Mouse (Mus musculus) stomach, embryonic 15.5 days (tissue): ENCODE data around the gene Cd28. TPM values are rescaled to one million over a fixed set of nuclear protein-coding genes. Genes with fewer than 3 reads are reported as not detected.
"Not testable (repeated sequence)": the region's sequence is repeated elsewhere in the genome, so short reads cannot be mapped to it uniquely, and the experiment has no call there.

Experiments used
- ATAC-seq: fragments of 200-750 bp; cut with Nextera tagmentation; 2 replicates; pipeline ENCODE4 v1.8.0; 2017; ENCODE audit warnings: low read depth, moderate number of reproducible peaks, moderate TSS enrichment; ENCODE audit not compliant: insufficient read depth, low FRiP score
- H3K27ac ChIP-seq: fragments of 300-500 bp; sonication (generic); 2 replicates; pipeline ENCODE4 v1.5.1; 2015; ENCODE audit warnings: mild to moderate bottlenecking, inconsistent platforms
- H3K27me3 ChIP-seq: fragments of 300-500 bp; sonication (generic); replicated peaks from 2 replicates; pipeline ENCODE4 v1.6.1; 2015; ENCODE audit warnings: inconsistent platforms
- H3K36me3 ChIP-seq: fragments of 300-500 bp; sonication (generic); 2 replicates; pipeline ENCODE4 v1.6.1; 2015; ENCODE audit warnings: inconsistent platforms
- H3K4me1 ChIP-seq: fragments of 300-500 bp; sonication (generic); 2 replicates; pipeline ENCODE4 v1.6.1; 2015; ENCODE audit warnings: inconsistent platforms
- H3K4me2 ChIP-seq: fragments of 300-500 bp; sonication (generic); 2 replicates; pipeline ENCODE4 v1.6.1; 2015; ENCODE audit warnings: mild to moderate bottlenecking, inconsistent platforms
- H3K4me3 ChIP-seq: fragments of 300-500 bp; sonication (generic); replicated peaks from 2 replicates; pipeline ENCODE4 v1.5.1; 2015; ENCODE audit warnings: inconsistent platforms
- H3K9ac ChIP-seq: fragments of 300-500 bp; sonication (generic); 2 replicates; pipeline ENCODE4 v1.6.1; 2015; ENCODE audit warnings: inconsistent platforms
- H3K9me3 ChIP-seq: fragments of 300-500 bp; sonication (generic); 2 replicates; pipeline ENCODE4 v1.6.1; 2016; ENCODE audit warnings: inconsistent platforms
- WGBS: fragments of 180-500 bp; shearing (Covaris S2); methylation state at CpG from one replicate; pipeline ENCODE4 v1.1.7; 2015; 5-methylcytosine and 5-hydroxymethylcytosine counted together
- polyA plus RNA-seq: library from polyadenylated mRNA; unstranded; fragments of >200 nt; fragmentation: Nextera tagmentation; extraction: Ambion mirVana; gene quantifications from 2 replicates; pipeline ENCODE4 v1.2.1, GENCODE M21; 2015

Cd28 gene
- polyA plus RNA-seq, 1 experiment from 2014 or later: 0.18 TPM

GRCm38 (mm10) chr1:60805178-60805577 is 88.6 kb downstream of the Cd28 start:
- 77% methylated on average over 1 of the region's 1 CpGs for WGBS
- Histone ChIP-seq H3K9ac (no peak overlapping the region), H3K27me3 (no peaks in the 10 kb centered on the region)

GRCm38 (mm10) chr1:60807748-60808147 is 91.1 kb downstream of the Cd28 start:
- H3K4me3 ChIP-seq: no peak overlapping the region

More at GRCm38 (mm10) chr1:60805178-60805577, 88.6 kb downstream of the Cd28 start:
- Histone ChIP-seq H3K27ac (no peak overlapping the region), H3K4me1 (no peaks in the 10 kb centered on the region), H3K4me3 (no peak overlapping the region), H3K36me3 (no peaks in the 10 kb centered on the region), H3K9me3 (no peaks in the 10 kb centered on the region), H3K4me2 (no peak overlapping the region)
- ATAC-seq: no peak

GRCm38 (mm10) chr1:60808466-60808865 is 91.9 kb downstream of the Cd28 start:
- Histone ChIP-seq H3K9me3 (no peaks in the 10 kb centered on the region), H3K4me1 (no peaks in the 10 kb centered on the region), H3K9ac (no peak overlapping the region), H3K36me3 (no peaks in the 10 kb centered on the region), H3K27me3 (no peaks in the 10 kb centered on the region), H3K4me3 (no peak overlapping the region), H3K27ac (no peak overlapping the region), H3K4me2 (no peak overlapping the region)
- 79% methylated on average over 2 of the region's 2 CpGs for WGBS
- no peak for ATAC-seq

More at GRCm38 (mm10) chr1:60807748-60808147, 91.1 kb downstream of the Cd28 start:
- ATAC-seq: no peak
- Histone ChIP-seq H3K27ac (no peak overlapping the region), H3K4me2 (no peak overlapping the region), H3K9me3 (no peaks in the 10 kb centered on the region), H3K27me3 (no peaks in the 10 kb centered on the region), H3K36me3 (no peaks in the 10 kb centered on the region), H3K9ac (no peak overlapping the region), H3K4me1 (no peaks in the 10 kb centered on the region)
- 100% methylated on average over 1 of the region's 1 CpGs for WGBS

- Histone ChIP-seq H3K27ac (no peak overlapping the region), H3K4me2 (no peak overlapping the region), H3K4me1 (no peaks in the 10 kb centered on the region), H3K36me3 (no peaks in the 10 kb centered on the region), H3K9me3 (no peaks in the 10 kb centered on the region), H3K9ac (no peak overlapping the region), H3K4me3 (no peak overlapping the region), H3K27me3 (no peaks in the 10 kb centered on the region)
- WGBS: 71% methylated on average over 12 of the region's 12 CpGs
- ATAC-seq: no peak
Measured at GRCm38 (mm10) chr1:60809166-60809565, 92.6 kb downstream of the Cd28 start.

- H3K9me3 ChIP-seq: no peaks in the 10 kb centered on the region
- no peak for ATAC-seq
- H3K9ac ChIP-seq: no peak overlapping the region
- no peak overlapping the region for H3K4me3 ChIP-seq
- H3K27me3 ChIP-seq: no peaks in the 10 kb centered on the region
- no peaks in the 10 kb centered on the region for H3K36me3 ChIP-seq
- no peak overlapping the region for H3K4me2 ChIP-seq
- H3K4me1 ChIP-seq: no peaks in the 10 kb centered on the region
- H3K27ac ChIP-seq: no peak overlapping the region
Measured at GRCm38 (mm10) chr1:60810821-60811220, 94.2 kb downstream of the Cd28 start.

- no peak overlapping the region for H3K4me2 ChIP-seq
- H3K9me3 ChIP-seq: no peaks in the 10 kb centered on the region
- no peak overlapping the region for H3K4me3 ChIP-seq
- H3K36me3 ChIP-seq: no peaks in the 10 kb centered on the region
- H3K4me1 ChIP-seq: no peaks in the 10 kb centered on the region
- no peaks in the 10 kb centered on the region for H3K27me3 ChIP-seq
- H3K9ac ChIP-seq: no peak overlapping the region
- H3K27ac ChIP-seq: no peak overlapping the region
- WGBS: 63% methylated on average over 1 of the region's 1 CpGs
- no peak for ATAC-seq
Measured at GRCm38 (mm10) chr1:60811998-60812397, 95.4 kb downstream of the Cd28 start.

GRCm38 (mm10) chr1:60813411-60813810 is 96.8 kb downstream of the Cd28 start:
- H3K4me1 ChIP-seq: no peaks in the 10 kb centered on the region
- H3K9me3 ChIP-seq: no peaks in the 10 kb centered on the region
- H3K4me3 ChIP-seq: no peak overlapping the region
- H3K27ac ChIP-seq: no peak overlapping the region
- no peak for ATAC-seq
- no peaks in the 10 kb centered on the region for H3K36me3 ChIP-seq
- no peak overlapping the region for H3K4me2 ChIP-seq
- H3K27me3 ChIP-seq: no peaks in the 10 kb centered on the region
- WGBS: 72% methylated on average over 2 of the region's 2 CpGs
- no peak overlapping the region for H3K9ac ChIP-seq

- no peaks in the 10 kb centered on the region for H3K9me3 ChIP-seq
- no peak overlapping the region for H3K9ac ChIP-seq
- H3K27ac ChIP-seq: no peak overlapping the region
- ATAC-seq: no peak
- H3K4me2 ChIP-seq: no peak overlapping the region
- H3K4me1 ChIP-seq: no peaks in the 10 kb centered on the region
- H3K36me3 ChIP-seq: no peaks in the 10 kb centered on the region
- WGBS: 83% methylated on average over 6 of the region's 6 CpGs
- no peaks in the 10 kb centered on the region for H3K27me3 ChIP-seq
- H3K4me3 ChIP-seq: no peak overlapping the region
Measured at GRCm38 (mm10) chr1:60815912-60816311, 99.3 kb downstream of the Cd28 start.

- H3K4me2 ChIP-seq, ATAC-seq, H3K27me3 ChIP-seq, H3K27ac ChIP-seq, H3K4me1 ChIP-seq, H3K9me3 ChIP-seq, H3K4me3 ChIP-seq, H3K36me3 ChIP-seq, H3K9ac ChIP-seq: not testable (repeated sequence)
- 80% methylated on average over 4 of the region's 4 CpGs for WGBS
Measured at GRCm38 (mm10) chr1:60818491-60818890, 101.9 kb downstream of the Cd28 start.

GRCm38 (mm10) chr1:60819993-60820392 is 103.4 kb downstream of the Cd28 start:
- Histone ChIP-seq H3K27me3 (no peaks in the 10 kb centered on the region), H3K27ac (no peak overlapping the region), H3K4me3 (no peak overlapping the region), H3K4me2 (no peak overlapping the region), H3K36me3 (no peaks in the 10 kb centered on the region), H3K4me1 (peaks cover 3% of the 10 kb centered on the region; the same call in 1 of the 2 replicates), H3K9ac (no peak overlapping the region), H3K9me3 (no peaks in the 10 kb centered on the region)
- no peak for ATAC-seq
- 77% methylated on average over 2 of the region's 2 CpGs for WGBS

- Histone ChIP-seq H3K27me3 (no peaks in the 10 kb centered on the region), H3K9me3 (no peaks in the 10 kb centered on the region), H3K4me2 (no peak overlapping the region), H3K27ac (no peak overlapping the region), H3K36me3 (no peaks in the 10 kb centered on the region), H3K4me3 (no peak overlapping the region), H3K4me1 (peaks cover 4% of the 10 kb centered on the region; the same call in 1 of the 2 replicates), H3K9ac (no peak overlapping the region)
- WGBS: 80% methylated on average over 2 of the region's 2 CpGs
- no peak for ATAC-seq
Measured at GRCm38 (mm10) chr1:60820981-60821380, 104.4 kb downstream of the Cd28 start.

GRCm38 (mm10) chr1:60821590-60821989 is 105.0 kb downstream of the Cd28 start:
- Histone ChIP-seq H3K9ac (no peak overlapping the region), H3K36me3 (no peaks in the 10 kb centered on the region), H3K27me3 (no peaks in the 10 kb centered on the region), H3K4me3 (no peak overlapping the region), H3K4me2 (no peak overlapping the region), H3K9me3 (no peaks in the 10 kb centered on the region), H3K4me1 (peaks cover 4% of the 10 kb centered on the region; the same call in 1 of the 2 replicates), H3K27ac (no peak overlapping the region)
- WGBS: 71% methylated on average over 3 of the region's 3 CpGs
- no peak for ATAC-seq
